Mouse (Mus musculus): ENCODE measurements at regions not wholly inside any gene's neighbourhood (a gene's known extent, or its start where the extent isn't known, plus 50 kb on each side); places are given as distances from the start of the nearest gene placed in this dataset.

- ATAC-seq (ENCODE audit: extremely low read depth, insufficient number of reproducible peaks, low FRiP score, poor library complexity, severe bottlenecking) (no peak), DNase-seq (ENCODE audit: low spot score) (no peak)
- no peaks in the 10 kb centered on the region for H3K4me1 ChIP-seq (ENCODE audit: insufficient read depth, low read depth, low read length)
- H3K4me3 ChIP-seq (ENCODE audit: low read depth, low read length), result no peak overlapping the region
- no peaks in the 10 kb centered on the region for H3K9me3 ChIP-seq (replicated peaks)
- TF ChIP-seq CTCF (IDR thresholded peaks at IDR 0.05; ENCODE audit: low read depth, low read length) (no peak), POLR2AphosphoS5 (IDR thresholded peaks at IDR 0.05; ENCODE audit: insufficient replicate concordance, low read depth, low read length) (no peak), GATA1 (IDR thresholded peaks at IDR 0.05; ENCODE audit: borderline replicate concordance, low read length) (no peak), GATA2 (IDR thresholded peaks at IDR 0.05; ENCODE audit: borderline replicate concordance, low read depth, low read length) (no peak), TAL1 (conservative IDR thresholded peaks at IDR 0.05; ENCODE audit: low read depth, low read length) (no peak)
- no peaks in the 10 kb centered on the region for H3K27me3 ChIP-seq (ENCODE audit: insufficient read depth, low read length)
- H3K36me3 ChIP-seq (replicated peaks), result no peaks in the 10 kb centered on the region
Observed at GRCm38 (mm10) chr2:116812869-116813558, 65.5 kb upstream of the Tmco5 start.

- TF ChIP-seq POLR2AphosphoS5 (IDR thresholded peaks at IDR 0.05; ENCODE audit: insufficient replicate concordance, low read depth, low read length), result no peak
- TF ChIP-seq GATA2 (IDR thresholded peaks at IDR 0.05; ENCODE audit: borderline replicate concordance, low read depth, low read length), result no peak
- TF ChIP-seq CTCF (IDR thresholded peaks at IDR 0.05; ENCODE audit: low read depth, low read length), result no peak
- TF ChIP-seq GATA1 (IDR thresholded peaks at IDR 0.05; ENCODE audit: borderline replicate concordance, low read length), result no peak
- no peak for TF ChIP-seq TAL1 (conservative IDR thresholded peaks at IDR 0.05; ENCODE audit: low read depth, low read length)
- Histone ChIP-seq H3K27me3 (ENCODE audit: insufficient read depth, low read length) (no peaks in the 10 kb centered on the region), H3K4me1 (ENCODE audit: insufficient read depth, low read depth, low read length) (no peaks in the 10 kb centered on the region), H3K36me3 (replicated peaks) (no peaks in the 10 kb centered on the region), H3K9me3 (replicated peaks) (no peaks in the 10 kb centered on the region), H3K4me3 (ENCODE audit: low read depth, low read length) (no peak overlapping the region)
- DNase-seq (ENCODE audit: low spot score), result no peak
- no peak for ATAC-seq (ENCODE audit: extremely low read depth, insufficient number of reproducible peaks, low FRiP score, poor library complexity, severe bottlenecking)
Observed at GRCm38 (mm10) chr2:116813559-116813895, 65.0 kb upstream of the Tmco5 start.

GRCm38 (mm10) chr2:116817134-116817533 is 61.4 kb upstream of the Tmco5 start:
- ATAC-seq (ENCODE audit: extremely low read depth, insufficient number of reproducible peaks, low FRiP score, poor library complexity, severe bottlenecking), result no peak
- no peaks in the 10 kb centered on the region for H3K27me3 ChIP-seq (ENCODE audit: insufficient read depth, low read length)
- no peaks in the 10 kb centered on the region for H3K9me3 ChIP-seq (replicated peaks)
- no peak for TF ChIP-seq GATA1 (IDR thresholded peaks at IDR 0.05; ENCODE audit: borderline replicate concordance, low read length)
- TF ChIP-seq TAL1 (conservative IDR thresholded peaks at IDR 0.05; ENCODE audit: low read depth, low read length), result no peak
- no peak for TF ChIP-seq GATA2 (IDR thresholded peaks at IDR 0.05; ENCODE audit: borderline replicate concordance, low read depth, low read length)
- TF ChIP-seq CTCF (IDR thresholded peaks at IDR 0.05; ENCODE audit: low read depth, low read length), result no peak
- no peak for TF ChIP-seq POLR2AphosphoS5 (IDR thresholded peaks at IDR 0.05; ENCODE audit: insufficient replicate concordance, low read depth, low read length)
- H3K4me1 ChIP-seq (ENCODE audit: insufficient read depth, low read depth, low read length), result no peaks in the 10 kb centered on the region
- H3K4me3 ChIP-seq (ENCODE audit: low read depth, low read length), result no peak overlapping the region
- no peaks in the 10 kb centered on the region for H3K36me3 ChIP-seq (replicated peaks)
- no peak for DNase-seq (ENCODE audit: low spot score)

- no peak for TF ChIP-seq POLR2AphosphoS5 (IDR thresholded peaks at IDR 0.05; ENCODE audit: insufficient replicate concordance, low read depth, low read length)
- no peak for TF ChIP-seq GATA2 (IDR thresholded peaks at IDR 0.05; ENCODE audit: borderline replicate concordance, low read depth, low read length)
- no peak for TF ChIP-seq TAL1 (conservative IDR thresholded peaks at IDR 0.05; ENCODE audit: low read depth, low read length)
- no peak for TF ChIP-seq GATA1 (IDR thresholded peaks at IDR 0.05; ENCODE audit: borderline replicate concordance, low read length)
- TF ChIP-seq CTCF (IDR thresholded peaks at IDR 0.05; ENCODE audit: low read depth, low read length), result no peak
- DNase-seq (ENCODE audit: low spot score), result no peak
- Histone ChIP-seq H3K27me3 (ENCODE audit: insufficient read depth, low read length) (no peaks in the 10 kb centered on the region), H3K36me3 (replicated peaks) (no peaks in the 10 kb centered on the region), H3K4me1 (ENCODE audit: insufficient read depth, low read depth, low read length) (no peaks in the 10 kb centered on the region), H3K9me3 (replicated peaks) (no peaks in the 10 kb centered on the region), H3K4me3 (ENCODE audit: low read depth, low read length) (no peak overlapping the region)
- no peak for ATAC-seq (ENCODE audit: extremely low read depth, insufficient number of reproducible peaks, low FRiP score, poor library complexity, severe bottlenecking)
Observed at GRCm38 (mm10) chr2:116817561-116817960, 60.9 kb upstream of the Tmco5 start.

GRCm38 (mm10) chr2:116818550-116818949 is 59.9 kb upstream of the Tmco5 start:
- no peaks in the 10 kb centered on the region for H3K9me3 ChIP-seq (replicated peaks)
- no peak overlapping the region for H3K4me3 ChIP-seq (ENCODE audit: low read depth, low read length)
- H3K27me3 ChIP-seq (ENCODE audit: insufficient read depth, low read length), result no peaks in the 10 kb centered on the region
- no peak for TF ChIP-seq GATA2 (IDR thresholded peaks at IDR 0.05; ENCODE audit: borderline replicate concordance, low read depth, low read length)
- no peaks in the 10 kb centered on the region for H3K36me3 ChIP-seq (replicated peaks)
- ATAC-seq (ENCODE audit: extremely low read depth, insufficient number of reproducible peaks, low FRiP score, poor library complexity, severe bottlenecking) (no peak), DNase-seq (ENCODE audit: low spot score) (no peak)
- no peaks in the 10 kb centered on the region for H3K4me1 ChIP-seq (ENCODE audit: insufficient read depth, low read depth, low read length)

GRCm38 (mm10) chr2:116819016-116819687 is 59.3 kb upstream of the Tmco5 start:
- DNase-seq (ENCODE audit: low spot score) (no peak), ATAC-seq (ENCODE audit: extremely low read depth, insufficient number of reproducible peaks, low FRiP score, poor library complexity, severe bottlenecking) (no peak)
- Histone ChIP-seq H3K9me3 (replicated peaks) (no peaks in the 10 kb centered on the region), H3K4me1 (ENCODE audit: insufficient read depth, low read depth, low read length) (no peaks in the 10 kb centered on the region), H3K27me3 (ENCODE audit: insufficient read depth, low read length) (no peaks in the 10 kb centered on the region; the same call in 1 of the 2 replicates), H3K4me3 (ENCODE audit: low read depth, low read length) (no peak overlapping the region), H3K36me3 (replicated peaks) (no peaks in the 10 kb centered on the region)
- TF ChIP-seq GATA2 (IDR thresholded peaks at IDR 0.05; ENCODE audit: borderline replicate concordance, low read depth, low read length) (no peak), TAL1 (conservative IDR thresholded peaks at IDR 0.05; ENCODE audit: low read depth, low read length) (no peak), POLR2AphosphoS5 (IDR thresholded peaks at IDR 0.05; ENCODE audit: insufficient replicate concordance, low read depth, low read length) (no peak), GATA1 (IDR thresholded peaks at IDR 0.05; ENCODE audit: borderline replicate concordance, low read length) (no peak), CTCF (IDR thresholded peaks at IDR 0.05; ENCODE audit: low read depth, low read length) (no peak)
